Mouse (Mus musculus): Measurements from ENCODE around the gene Zfp212.

DNA sequence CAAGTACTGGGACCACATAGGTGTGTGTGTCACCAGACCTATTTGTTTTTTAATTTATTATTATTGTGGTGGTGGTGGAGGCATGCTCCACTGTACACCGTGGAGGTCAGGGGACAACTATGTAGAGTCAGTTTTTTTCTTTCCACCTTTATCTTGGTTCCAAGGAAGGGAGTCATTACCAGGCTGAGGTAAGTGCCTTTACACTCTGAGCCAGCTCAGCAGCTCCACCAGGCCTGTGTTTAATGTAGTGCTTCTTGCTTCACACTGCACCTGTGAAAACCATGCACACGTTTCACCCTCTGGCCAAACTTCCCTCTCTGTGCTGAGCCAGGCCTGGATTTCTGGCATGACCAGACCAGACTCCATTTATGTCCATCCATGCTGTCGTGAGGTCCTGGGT, 7.3 kb upstream of the Zfp212 start:
- TF ChIP-seq CTCF (IDR thresholded peaks at IDR 0.05; ENCODE audit: control insufficient read depth, insufficient read depth, low read length) (no peak), POLR2A (IDR thresholded peaks at IDR 0.05; ENCODE audit: borderline replicate concordance, control insufficient read depth, low read depth, low read length) (no peak)

Data from bone marrow, adult 2 months (tissue).